Mouse (Mus musculus): Measurements from ENCODE around the gene Nxn.

DNA sequence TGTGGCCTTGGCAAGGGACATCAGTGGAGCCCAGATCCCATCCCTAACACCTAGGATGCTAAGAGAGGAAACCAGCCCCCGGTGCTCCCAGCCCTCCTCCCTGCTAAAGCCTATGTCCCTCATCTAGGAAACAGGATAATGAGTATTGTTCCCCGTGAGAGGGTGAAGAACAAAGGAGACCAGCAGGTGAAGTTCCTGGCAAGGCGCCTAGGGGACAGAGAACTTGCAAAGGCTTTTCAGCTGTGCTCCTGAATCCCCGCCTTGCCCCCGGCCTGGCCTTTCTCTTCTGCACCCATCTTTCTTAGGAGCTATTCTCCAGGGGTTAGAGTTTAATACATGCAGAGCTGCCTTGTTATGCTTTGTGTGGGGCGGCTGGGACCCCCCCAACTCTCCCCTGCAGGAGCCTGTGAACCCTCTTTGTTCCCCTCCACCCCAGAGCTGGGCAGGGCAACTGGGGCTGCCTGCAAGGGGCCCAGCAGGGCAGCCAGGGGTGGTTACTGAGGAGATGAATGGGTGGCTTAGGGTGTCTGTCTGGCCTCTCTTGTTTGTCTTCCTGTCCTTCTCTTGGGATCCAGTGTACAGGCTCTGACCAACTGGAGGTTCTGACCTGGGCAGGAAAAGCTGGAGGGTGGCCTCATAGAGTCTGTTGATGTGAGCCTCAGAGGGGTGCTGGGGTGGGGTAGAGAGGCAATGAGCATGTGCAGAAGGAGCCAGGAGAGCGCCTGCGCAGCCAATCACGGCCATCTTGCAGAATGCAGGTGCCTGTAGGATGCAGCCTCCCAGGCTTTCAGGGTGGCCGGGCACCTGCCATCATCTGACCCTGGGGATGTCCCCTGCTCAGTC is 138.5 kb downstream of the Nxn start:
- TF ChIP-seq CTCF (IDR thresholded peaks at IDR 0.05) = no peak
- TF ChIP-seq EP300 (IDR thresholded peaks at IDR 0.05; ENCODE audit: insufficient read depth, low read depth, low read length) = no peak

Measured in heart, adult 2 months (tissue).